Mouse (Mus musculus) heart, embryonic 16.5 days (tissue): ENCODE measurements around the gene Dazap1. TPM values are rescaled to one million over a fixed set of nuclear protein-coding genes. Genes with fewer than 3 reads are reported as not detected.

Experiments used
- ATAC-seq: fragments of 200-750 bp; cut with Nextera tagmentation; replicated peaks from 2 replicates; pipeline ENCODE4 v1.8.0; 2017; ENCODE audit warnings: moderate number of reproducible peaks; ENCODE audit not compliant: insufficient read depth, low FRiP score; ENCODE audit errors: extremely low read depth
- H3K27ac ChIP-seq: fragments of 300-500 bp; sonication (generic); 2 replicates; pipeline ENCODE4 v1.5.1; 2014; ENCODE audit warnings: mild to moderate bottlenecking, low read length, control low read depth, moderate library complexity
- H3K27me3 ChIP-seq: fragments of 300-500 bp; sonication (generic); 2 replicates; pipeline ENCODE4 v1.6.1; 2014; ENCODE audit warnings: low read length, mixed read lengths; ENCODE audit not compliant: control insufficient read depth, insufficient read depth
- H3K36me3 ChIP-seq: fragments of 300-500 bp; sonication (generic); 2 replicates; pipeline ENCODE4 v1.6.1; 2014; ENCODE audit not compliant: control insufficient read depth, insufficient read depth
- H3K4me1 ChIP-seq: fragments of 300-500 bp; sonication (generic); 2 replicates; pipeline ENCODE4 v1.6.1; 2014; ENCODE audit warnings: low read length, mixed read lengths; ENCODE audit not compliant: control insufficient read depth, insufficient read depth
- H3K4me2 ChIP-seq: fragments of 300-500 bp; sonication (generic); 2 replicates; pipeline ENCODE4 v1.6.1; 2014; ENCODE audit warnings: low read depth, mild to moderate bottlenecking, control low read depth, low read length
- H3K4me3 ChIP-seq: fragments of 300-500 bp; sonication (generic); 2 replicates; pipeline ENCODE4 v1.5.1; 2014; ENCODE audit warnings: mild to moderate bottlenecking, control low read depth, low read length
- H3K9ac ChIP-seq: fragments of 300-500 bp; sonication (generic); 2 replicates; pipeline ENCODE4 v1.6.1; 2014; ENCODE audit warnings: low read length, control low read depth
- H3K9me3 ChIP-seq: fragments of 300-500 bp; sonication (generic); replicated peaks from 2 replicates; pipeline ENCODE4 v1.6.1; 2016; ENCODE audit warnings: low read length; ENCODE audit not compliant: control insufficient read depth
- WGBS: fragments of 180-500 bp; shearing (Covaris S2); extraction: QIAGEN DNeasy Blood & Tissue Kit; methylation state at CpG from one replicate; pipeline ENCODE4 v1.1.7; 2014; 5-methylcytosine and 5-hydroxymethylcytosine counted together
- polyA plus RNA-seq: library from polyadenylated mRNA; unstranded; fragments of >200 nt; fragmentation: Nextera tagmentation; extraction: Ambion mirVana; gene quantifications from 2 replicates; pipeline ENCODE4 v1.2.1, GENCODE M21; 2015

Gene Dazap1
- polyA plus RNA-seq, 1 experiment from 2014 or later, result 30.7 TPM

DNA sequence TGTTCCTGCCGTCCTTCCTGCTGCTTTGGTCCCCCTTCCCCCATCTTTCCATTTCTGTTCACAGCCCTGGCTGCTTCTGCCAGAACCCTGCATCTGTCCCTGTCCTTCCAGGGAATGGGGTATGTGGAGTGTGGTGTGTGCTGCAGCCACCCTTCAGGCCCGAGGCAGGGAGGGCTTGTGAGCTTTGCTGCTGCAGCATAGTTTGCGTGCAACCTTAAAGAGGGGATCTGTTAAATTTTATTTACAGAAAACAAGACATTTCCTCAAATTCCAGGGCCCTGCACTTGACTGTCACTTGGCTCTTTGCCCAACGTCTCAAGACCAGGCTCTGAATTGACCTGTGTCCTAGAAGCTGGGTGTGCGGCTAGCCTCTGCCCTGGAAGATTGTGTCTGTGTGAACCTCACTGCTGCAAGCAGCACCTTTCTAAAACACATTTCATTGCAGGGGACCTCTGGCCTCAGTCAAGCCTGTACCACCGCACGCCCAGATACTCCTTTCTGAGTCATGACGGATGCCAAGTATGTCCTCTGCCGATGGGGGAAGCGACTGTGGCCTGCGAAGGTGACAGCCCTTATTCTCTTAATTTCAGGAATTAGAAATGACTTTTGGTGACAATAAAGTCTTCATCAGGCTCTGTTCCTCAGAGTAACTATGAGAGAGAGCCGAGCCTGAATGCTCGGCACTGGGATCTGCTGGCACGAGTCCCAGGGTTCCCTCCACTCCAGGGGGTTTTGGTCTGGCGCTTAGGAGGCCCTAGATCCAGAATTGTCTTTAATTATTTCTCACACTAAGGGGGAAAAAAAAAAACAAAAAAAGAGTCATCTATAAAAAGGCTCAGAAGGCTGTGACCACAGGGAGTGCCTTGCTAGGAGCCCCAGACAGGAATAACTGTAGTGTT is 33.2 kb upstream of the Dazap1 start:
- Histone ChIP-seq H3K4me3 (peak overlapping the region; percentile 84), H3K9ac (peak overlapping the region; percentile 94), H3K27ac (peak overlapping the region; percentile 90), H3K9me3 (no peaks in the 10 kb centered on the region), H3K27me3 (no peaks in the 10 kb centered on the region), H3K4me1 (peaks cover 28% of the 10 kb centered on the region), H3K36me3 (peaks cover 25% of the 10 kb centered on the region), H3K4me2 (peak overlapping the region; percentile 72)
- 39% methylated on average over 15 of the region's 15 CpGs for WGBS
- ATAC-seq, result no peak

DNA sequence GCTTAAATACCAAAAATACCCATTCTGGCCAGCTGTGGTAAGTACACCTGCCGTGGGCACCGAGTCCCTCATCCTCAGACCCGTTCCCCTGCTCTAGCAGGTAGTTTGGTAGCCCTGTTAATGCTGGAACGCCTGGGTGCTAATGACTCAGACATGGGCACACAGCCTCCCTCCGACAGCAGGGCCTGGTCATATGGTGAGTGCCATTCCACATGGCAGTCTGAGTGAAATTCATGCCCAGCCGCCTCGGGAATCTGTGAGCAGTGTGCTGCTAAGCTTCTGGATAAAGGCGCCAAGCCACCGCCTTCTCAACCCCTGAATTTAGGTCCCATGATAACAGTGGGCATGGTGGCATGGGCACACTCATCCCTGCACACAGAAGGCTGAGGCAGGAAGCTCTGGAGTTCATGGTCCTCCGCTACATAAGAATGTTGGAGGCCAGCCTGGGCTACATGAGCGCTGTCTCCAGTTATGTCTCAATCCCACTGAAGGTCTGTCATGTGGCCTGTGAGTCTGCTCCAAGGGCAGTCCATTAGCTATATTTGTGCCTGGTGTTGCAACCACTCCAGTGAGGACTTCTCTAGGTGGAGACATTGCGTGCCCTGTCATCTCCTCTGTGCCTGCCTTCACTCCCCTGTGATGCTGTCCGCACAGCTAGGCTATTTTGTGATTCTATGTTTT is 25.0 kb upstream of the Dazap1 start:
- 93% methylated on average over 13 of the region's 13 CpGs for WGBS
- Histone ChIP-seq H3K27me3 (no peaks in the 10 kb centered on the region), H3K27ac (no peak overlapping the region), H3K4me2 (no peak overlapping the region), H3K9me3 (no peaks in the 10 kb centered on the region), H3K36me3 (peaks cover 72% of the 10 kb centered on the region), H3K4me3 (no peak overlapping the region), H3K9ac (no peak overlapping the region), H3K4me1 (peaks cover 7% of the 10 kb centered on the region)
- no peak for ATAC-seq

DNA sequence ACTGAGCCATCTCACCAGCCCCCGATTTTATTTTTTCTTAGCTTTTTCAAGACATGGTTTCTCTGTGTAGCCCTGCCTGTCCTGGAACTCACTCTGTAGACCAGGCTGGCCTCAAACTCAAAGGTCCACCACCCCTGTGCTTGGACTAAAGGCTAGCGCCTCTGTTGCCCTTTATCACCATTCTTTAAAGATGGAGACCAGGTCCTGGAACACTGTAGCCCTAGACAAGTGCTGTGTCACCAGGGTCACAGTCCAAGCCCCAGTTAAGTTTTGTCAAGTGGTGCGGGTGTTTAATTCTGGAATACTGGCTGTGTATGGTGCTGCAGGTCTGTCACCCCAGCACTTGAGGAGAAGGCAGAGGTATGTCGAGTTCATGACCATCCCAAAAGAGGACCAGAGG is 24.3 kb upstream of the Dazap1 start:
- 87% methylated on average over 4 of the region's 4 CpGs for WGBS
- no peak overlapping the region for H3K9ac ChIP-seq
- no peaks in the 10 kb centered on the region for H3K27me3 ChIP-seq
- H3K4me1 ChIP-seq, result peaks cover 12% of the 10 kb centered on the region
- H3K4me2 ChIP-seq, result no peak overlapping the region
- no peak overlapping the region for H3K27ac ChIP-seq
- no peak overlapping the region for H3K4me3 ChIP-seq
- peaks cover 70% of the 10 kb centered on the region for H3K36me3 ChIP-seq
- no peaks in the 10 kb centered on the region for H3K9me3 ChIP-seq
- no peak for ATAC-seq

DNA sequence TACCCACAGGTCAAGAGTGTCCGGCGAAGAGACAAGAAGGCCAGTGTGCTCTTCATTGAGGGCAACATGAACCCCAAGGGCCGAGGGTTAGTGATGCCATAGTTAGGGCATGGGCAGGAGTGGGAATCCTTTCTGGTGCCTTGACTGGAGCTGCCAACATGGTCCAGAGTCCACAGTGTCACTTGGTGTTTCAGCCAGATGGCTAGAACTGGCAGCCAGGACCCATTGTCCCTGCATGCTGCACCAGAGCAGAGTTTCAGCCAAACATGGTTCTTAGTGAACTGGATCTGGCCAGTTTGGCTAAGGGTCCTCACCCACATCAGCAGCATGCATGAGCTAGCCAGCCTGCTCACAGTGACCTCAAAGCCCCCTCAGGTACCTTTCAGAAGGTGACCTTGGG is 23.0 kb upstream of the Dazap1 start:
- ATAC-seq, result no peak
- Histone ChIP-seq H3K36me3 (peaks cover 68% of the 10 kb centered on the region), H3K4me3 (no peak overlapping the region), H3K4me1 (peaks cover 16% of the 10 kb centered on the region), H3K9me3 (no peaks in the 10 kb centered on the region), H3K27ac (no peak overlapping the region), H3K9ac (no peak overlapping the region), H3K4me2 (no peak overlapping the region), H3K27me3 (no peaks in the 10 kb centered on the region)
- WGBS, result 86% methylated on average over 3 of the region's 3 CpGs

DNA sequence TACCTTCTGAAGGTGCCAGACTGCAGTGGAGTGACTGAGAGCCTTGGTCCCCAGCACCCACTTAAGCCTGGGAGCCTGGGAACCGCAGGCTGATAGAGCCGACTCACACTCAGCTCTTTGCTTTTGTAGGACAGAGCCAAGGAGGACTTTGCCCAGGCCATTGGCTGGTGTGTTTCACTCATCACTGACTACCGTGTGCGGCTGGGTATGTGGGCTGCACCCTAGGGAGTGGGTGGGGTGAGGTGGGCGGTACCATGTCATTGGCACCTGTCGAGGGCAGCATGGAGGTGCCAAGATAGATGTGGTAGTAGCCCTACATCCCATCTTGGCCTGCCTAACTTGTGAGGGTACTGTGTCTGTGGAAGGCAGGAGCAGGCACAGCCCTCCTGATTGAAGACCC is 21.5 kb upstream of the Dazap1 start:
- 78% methylated on average over 6 of the region's 6 CpGs for WGBS
- Histone ChIP-seq H3K27ac (no peak overlapping the region), H3K4me2 (no peak overlapping the region), H3K27me3 (no peaks in the 10 kb centered on the region), H3K36me3 (peaks cover 73% of the 10 kb centered on the region), H3K9ac (no peak overlapping the region), H3K4me1 (peaks cover 16% of the 10 kb centered on the region), H3K4me3 (no peak overlapping the region), H3K9me3 (no peaks in the 10 kb centered on the region)
- no peak for ATAC-seq

DNA sequence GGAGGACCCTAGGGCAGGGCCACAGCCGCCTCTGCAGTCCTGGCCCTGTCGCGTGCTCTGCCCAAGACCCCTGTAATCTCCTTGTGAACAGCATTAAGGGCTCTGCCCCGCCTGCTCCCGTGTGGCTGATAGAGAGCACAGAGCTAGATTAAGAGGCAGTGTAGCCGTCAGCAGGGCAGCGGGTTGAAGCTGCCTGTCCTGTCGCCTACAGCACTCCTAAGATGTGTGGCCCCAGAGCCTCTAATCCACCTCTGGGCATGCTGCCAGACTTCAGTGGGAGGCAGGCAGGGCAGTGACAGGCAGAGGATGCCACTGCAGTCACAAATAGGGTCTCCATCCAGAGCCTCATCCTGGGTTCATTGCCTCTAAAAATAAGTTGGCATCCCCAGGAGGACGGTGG is 19.2 kb upstream of the Dazap1 start:
- Histone ChIP-seq H3K9ac (no peak overlapping the region), H3K36me3 (peaks cover 59% of the 10 kb centered on the region), H3K9me3 (no peaks in the 10 kb centered on the region), H3K4me1 (peaks cover 18% of the 10 kb centered on the region), H3K27me3 (no peaks in the 10 kb centered on the region), H3K4me2 (no peak overlapping the region), H3K4me3 (no peak overlapping the region), H3K27ac (peak overlapping the region; percentile 77)
- WGBS, result 28% methylated on average over 9 of the region's 9 CpGs
- peak; percentile 77 for ATAC-seq

DNA sequence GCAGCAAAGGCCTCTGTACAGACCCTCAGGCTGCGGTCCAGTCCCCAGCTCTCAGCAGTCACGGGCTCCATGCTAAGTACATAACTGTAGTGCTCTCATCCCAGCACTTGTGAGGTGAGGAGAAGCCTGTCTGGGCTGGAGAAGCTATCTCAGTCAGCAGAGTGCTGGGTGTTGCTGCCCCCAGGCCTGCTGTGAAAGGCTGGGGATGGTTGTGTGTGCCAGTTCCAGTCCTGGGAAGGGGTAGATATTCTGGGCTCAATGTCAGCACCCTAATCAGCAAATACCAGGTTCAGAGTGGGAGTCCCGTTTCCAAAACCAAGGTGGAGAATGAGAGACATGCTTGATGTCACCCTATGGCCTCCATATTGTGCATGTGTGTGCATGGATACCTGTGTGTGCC is 18.7 kb upstream of the Dazap1 start:
- WGBS, result 39% methylated on average over 3 of the region's 3 CpGs
- H3K27ac ChIP-seq, result peak overlapping the region; percentile 77
- no peaks in the 10 kb centered on the region for H3K9me3 ChIP-seq
- H3K36me3 ChIP-seq, result peaks cover 56% of the 10 kb centered on the region
- H3K4me1 ChIP-seq, result peaks cover 18% of the 10 kb centered on the region
- peak; percentile 13; the same call in 1 of the 2 replicates for ATAC-seq
- no peak overlapping the region for H3K4me2 ChIP-seq
- no peaks in the 10 kb centered on the region for H3K27me3 ChIP-seq
- no peak overlapping the region for H3K4me3 ChIP-seq
- H3K9ac ChIP-seq, result no peak overlapping the region

DNA sequence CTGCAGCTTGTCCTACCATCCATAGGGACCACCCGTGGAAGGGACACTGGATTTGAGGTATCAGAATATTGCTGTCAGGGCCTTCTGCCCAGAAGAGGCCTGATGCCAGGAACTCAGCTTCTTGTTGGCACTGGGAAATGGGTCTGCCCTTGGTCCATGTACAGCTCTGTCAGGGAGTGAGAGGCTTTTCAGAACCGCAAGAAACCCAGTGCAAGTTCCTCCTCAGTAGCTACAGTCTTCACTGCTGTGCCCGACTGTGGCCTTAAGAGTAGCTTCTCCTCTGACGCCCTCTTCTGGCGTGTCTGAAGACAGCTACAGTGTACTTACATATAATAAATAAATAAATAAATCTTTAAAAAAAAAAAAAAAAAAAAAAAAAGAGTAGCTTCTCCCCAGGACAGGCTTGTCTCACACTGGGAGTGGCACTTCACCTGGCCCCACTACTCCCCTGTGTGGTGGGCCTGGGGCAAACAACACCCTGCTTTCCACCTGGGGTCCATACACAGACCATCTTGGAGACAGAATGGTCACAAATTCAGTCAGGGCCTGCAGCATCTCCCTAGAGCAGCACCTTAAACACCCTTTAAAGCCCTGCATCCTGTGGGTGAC is 16.4 kb upstream of the Dazap1 start:
- Histone ChIP-seq H3K9me3 (no peaks in the 10 kb centered on the region), H3K4me2 (no peak overlapping the region), H3K9ac (no peak overlapping the region), H3K36me3 (peaks cover 39% of the 10 kb centered on the region), H3K4me1 (peaks cover 22% of the 10 kb centered on the region), H3K27ac (no peak overlapping the region), H3K4me3 (no peak overlapping the region), H3K27me3 (no peaks in the 10 kb centered on the region)
- no peak for ATAC-seq
- WGBS, result 42% methylated on average over 5 of the region's 5 CpGs

DNA sequence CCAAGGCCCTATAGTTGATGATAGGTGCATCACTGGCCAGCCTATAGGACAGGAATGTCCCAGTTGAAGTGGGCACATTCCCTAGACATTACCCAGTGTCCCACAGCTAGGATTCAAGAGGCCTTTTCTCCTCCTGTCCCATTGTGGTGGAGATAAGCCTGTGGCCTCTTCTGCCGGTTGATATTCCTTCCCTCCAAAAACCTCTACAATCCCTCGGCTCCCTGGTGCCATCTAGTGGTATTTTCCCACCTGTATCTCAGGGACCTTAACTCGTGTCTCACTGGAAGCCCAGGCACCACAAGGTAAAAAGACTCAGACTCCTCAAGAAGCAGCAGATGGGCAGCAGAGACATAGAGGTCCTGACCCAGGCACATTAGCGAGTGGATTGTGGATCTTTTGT is 15.7 kb upstream of the Dazap1 start:
- H3K27ac ChIP-seq, result no peak overlapping the region
- no peaks in the 10 kb centered on the region for H3K27me3 ChIP-seq
- peaks cover 29% of the 10 kb centered on the region for H3K4me1 ChIP-seq
- peaks cover 35% of the 10 kb centered on the region for H3K36me3 ChIP-seq
- no peak overlapping the region for H3K4me2 ChIP-seq
- H3K9me3 ChIP-seq, result no peaks in the 10 kb centered on the region
- H3K9ac ChIP-seq, result peak overlapping the region; percentile 49
- no peak for ATAC-seq
- 3% methylated on average over 4 of the region's 4 CpGs for WGBS
- no peak overlapping the region for H3K4me3 ChIP-seq
